Mouse (Mus musculus) layer of hippocampus, postnatal 25 days (tissue): ENCODE results near the gene Npnt. TPM values are rescaled to one million over a fixed set of nuclear protein-coding genes. Genes with fewer than 3 reads are reported as not detected.

Source experiments
- total RNA-seq, 2 experiments: library from RNA; stranded (reverse); gene quantifications; 2 replicates each; pipeline ENCODE4 v1.2.3; 2021

Npnt gene
- total RNA-seq, 2 experiments from 2014 or later, result 17.3 to 18.0 TPM

Other genes starting within 250 kb of the Npnt start
- 10 to 100 TPM; 11.0 to 14.8 TPM for gene Ints12, start 141.5 kb upstream of the Npnt start, total RNA-seq
- 1 to 10 TPM; 8.1 to 9.1 TPM for gene Gstcd, start 141.7 kb upstream of the Npnt start, total RNA-seq